Mouse (Mus musculus) CD4-positive, CD25-positive, alpha-beta regulatory T cell, adult 4 months (primary cell): ENCODE measurements around the gene Wasf2. TPM values are rescaled to one million over a fixed set of nuclear protein-coding genes. Genes with fewer than 3 reads are reported as not detected.

ENCODE experiments used
- ATAC-seq: one replicate; pipeline ENCODE4 v1.8.0; 2017
- polyA plus RNA-seq, 2 experiments: library from polyadenylated mRNA; unstranded; fragments of 100-300 nt; shearing (Covaris generic); gene quantifications; one replicate each; pipeline ENCODE4 v1.2.1; 2017

The Wasf2 gene
- polyA plus RNA-seq, 2 experiments from 2014 or later, result 69.2 to 76.3 TPM

GRCm38 (mm10) chr4:133101751-133102150, 28.6 kb upstream of the Wasf2 start:
- ATAC-seq, result no peak

- ATAC-seq, result no peak
These were observed 26.6 kb upstream of the Wasf2 start for GRCm38 (mm10) chr4:133103525-133104193.

- ATAC-seq, result no peak
These were observed 26.1 kb upstream of the Wasf2 start for GRCm38 (mm10) chr4:133104194-133104569.

GRCm38 (mm10) chr4:133106691-133107090, 23.6 kb upstream of the Wasf2 start:
- ATAC-seq, result no peak

- no peak for ATAC-seq
These were observed 22.5 kb upstream of the Wasf2 start for GRCm38 (mm10) chr4:133107788-133108281.

- no peak for ATAC-seq
These were observed 21.6 kb upstream of the Wasf2 start for GRCm38 (mm10) chr4:133108481-133109334.

- no peak for ATAC-seq
These were observed 20.9 kb upstream of the Wasf2 start for GRCm38 (mm10) chr4:133109335-133109801.

GRCm38 (mm10) chr4:133112175-133112838, 18.0 kb upstream of the Wasf2 start:
- no peak for ATAC-seq

- no peak for ATAC-seq
These were observed 16.9 kb upstream of the Wasf2 start for GRCm38 (mm10) chr4:133113351-133113882.

GRCm38 (mm10) chr4:133114762-133115161, 15.5 kb upstream of the Wasf2 start:
- no peak for ATAC-seq

GRCm38 (mm10) chr4:133115721-133116429, 14.4 kb upstream of the Wasf2 start:
- ATAC-seq, result no peak

GRCm38 (mm10) chr4:133116756-133117470, 13.4 kb upstream of the Wasf2 start:
- ATAC-seq, result no peak

GRCm38 (mm10) chr4:133117556-133118411, 12.5 kb upstream of the Wasf2 start:
- no peak for ATAC-seq

- ATAC-seq, result no peak
These were observed 11.4 kb upstream of the Wasf2 start for GRCm38 (mm10) chr4:133118775-133119375.

- ATAC-seq, result no peak
These were observed 10.7 kb upstream of the Wasf2 start for GRCm38 (mm10) chr4:133119579-133119978.

- ATAC-seq, result no peak
These were observed 9.4 kb upstream of the Wasf2 start for GRCm38 (mm10) chr4:133120833-133121321.

GRCm38 (mm10) chr4:133121416-133121815, 8.9 kb upstream of the Wasf2 start:
- ATAC-seq, result no peak

GRCm38 (mm10) chr4:133121974-133122637, 8.2 kb upstream of the Wasf2 start:
- ATAC-seq, result no peak

GRCm38 (mm10) chr4:133127079-133127478, 3.2 kb upstream of the Wasf2 start:
- ATAC-seq, result no peak
